Comparison of ENCODE assay signal across 8 mouse cellular contexts in genomic region chr2:27770205-27770604, GRCm38 (mm10).
DNase-seq lines count a peak whose midpoint lies in the region; ATAC-seq and TF ChIP-seq lines count a peak whose summit lies in the region.
"Had no signal": no experiment of that assay in that cellular context is flagged by ENCODE, and none has a peak within 500 bp of the region (broad histone marks: within the 10 kb centered on the region; RNA-seq: fewer than 3 reads in every experiment).

No protein-coding gene starts in this region.

- peak; percentile 47 to 72 for DNase-seq in layer of hippocampus, adult 2 months (ENCODE audit: low spot score in 2 of 2)
- DNase-seq in layer of hippocampus, adult 8-10 months (ENCODE audit: low spot score in 2 of 2), result no peak
- peak; percentile 41 for DNase-seq in MN1 (ENCODE audit: low spot score)
- DNase-seq in cerebellum, adult 9-10 months, result peak; percentile 57
- DNase-seq in lung, postnatal 14 days, result peak; percentile 78
- DNase-seq in right cerebral cortex, postnatal 4 days, result peak; percentile 82

- no peak overlapping the region for H3K4me2 ChIP-seq in hindbrain, embryonic 16.5 days (ENCODE audit: low read length)

- H3K27me3 ChIP-seq in hindbrain, embryonic 16.5 days (replicated peaks; ENCODE audit: control insufficient read depth, insufficient read depth, low read length), result no peaks in the 10 kb centered on the region

- ATAC-seq in hindbrain, embryonic 16.5 days, result peak; percentile 34; the same call in 1 of the 2 replicates

- H3K4me1 ChIP-seq in hindbrain, embryonic 16.5 days (ENCODE audit: control insufficient read depth, insufficient read depth, low read depth, low read length), result no peaks in the 10 kb centered on the region; the same call in 1 of the 2 replicates

- H3K9ac ChIP-seq in hindbrain, embryonic 16.5 days (ENCODE audit: low read depth, low read length), result no peak overlapping the region

- no peak overlapping the region for H3K27ac ChIP-seq in layer of hippocampus, adult 2 months
- H3K27ac ChIP-seq in hindbrain, embryonic 16.5 days (ENCODE audit: low read depth, low read length), result no peak overlapping the region

- 5% methylated on average over 4 of the region's 4 CpGs for WGBS in hindbrain, embryonic 16.5 days

- no peak overlapping the region for H3K4me3 ChIP-seq in layer of hippocampus, adult 2 months
- H3K4me3 ChIP-seq in hindbrain, embryonic 16.5 days (ENCODE audit: low read length), result no peak overlapping the region
- H3K4me3 ChIP-seq: myocyte had no signal

- TF ChIP-seq CTCF in layer of hippocampus, adult 2 months (conservative IDR thresholded peaks at IDR 0.05), result peak; percentile 69

- H3K9me3 ChIP-seq in hindbrain, embryonic 16.5 days (ENCODE audit: control insufficient read depth, low read length), result no peaks in the 10 kb centered on the region

- no peaks in the 10 kb centered on the region for H3K36me3 ChIP-seq in hindbrain, embryonic 16.5 days (ENCODE audit: control insufficient read depth, insufficient read depth, low read length)

Comparison
In these comparisons a context has a peak if more than half of its experiments do, and no peak if none do; other contexts are left out.
1. DNase-seq: peak in layer of hippocampus, adult 2 months (2 of 2), MN1 (single experiment), cerebellum, adult 9-10 months (single experiment), lung, postnatal 14 days (single experiment) and right cerebral cortex, postnatal 4 days (single experiment); none in layer of hippocampus, adult 8-10 months (0 of 2).